Mouse (Mus musculus) CH12.LX (cell line): ENCODE results near the gene Spata48.

Source experiments
- BHLHE40 ChIP-seq: IDR thresholded peaks from 2 replicates; pipeline ENCODE4 v1.6.1; 2011; ENCODE audit warnings: mild to moderate bottlenecking, low read depth, low read length, improper control_type of control experiment
- CTCF ChIP-seq, 2 experiments: IDR thresholded peaks in 1 of 2; conservative IDR thresholded peaks in 1 of 2; 2 replicates each; pipeline ENCODE4 v1.5.1; 2011 to 2012; ENCODE audit warnings: low read depth in 2 of 2, low read length in 2 of 2, improper control_type of control experiment in 1 of 2, inconsistent platforms in 1 of 2, mild to moderate bottlenecking in 1 of 2, moderate library complexity in 1 of 2
- EP300 ChIP-seq: IDR thresholded peaks from 2 replicates; pipeline ENCODE4 v1.6.1; 2011; ENCODE audit warnings: low read length, improper control_type of control experiment
- ETS1 ChIP-seq: conservative IDR thresholded peaks from 2 replicates; pipeline ENCODE4 v1.6.1; 2012; ENCODE audit warnings: low read depth, mild to moderate bottlenecking, inconsistent platforms, low read length, improper control_type of control experiment, moderate library complexity
- IRF4 ChIP-seq: IDR thresholded peaks from 2 replicates; pipeline ENCODE4 v1.6.1; 2014; ENCODE audit warnings: low read depth, mild to moderate bottlenecking, inconsistent platforms, low read length, improper control_type of control experiment
- JUND ChIP-seq: conservative IDR thresholded peaks from 2 replicates; pipeline ENCODE4 v1.6.1; 2011; ENCODE audit warnings: low read depth, low read length, improper control_type of control experiment
- MAX ChIP-seq: IDR thresholded peaks from 2 replicates; pipeline ENCODE4 v1.6.1; 2011; ENCODE audit warnings: low read length, improper control_type of control experiment
- MAZ ChIP-seq: IDR thresholded peaks from 2 replicates; pipeline ENCODE4 v1.6.1; 2012; ENCODE audit warnings: low read depth, mild to moderate bottlenecking, inconsistent platforms, low read length, improper control_type of control experiment, moderate library complexity
- MYC ChIP-seq: IDR thresholded peaks from 2 replicates; pipeline ENCODE4 v1.6.1; 2011; ENCODE audit warnings: low read depth, mild to moderate bottlenecking, improper control_type of control experiment, low read length
- POLR2A ChIP-seq: IDR thresholded peaks from 2 replicates; pipeline ENCODE4 v1.6.1; 2011; ENCODE audit warnings: low read depth, mild to moderate bottlenecking, improper control_type of control experiment, low read length
- POLR2AphosphoS2 ChIP-seq: IDR thresholded peaks from 2 replicates; pipeline ENCODE4 v1.6.1; 2011; ENCODE audit warnings: low read depth, low read length, improper control_type of control experiment
- RAD21 ChIP-seq: IDR thresholded peaks from 2 replicates; pipeline ENCODE4 v1.6.1; 2011; ENCODE audit warnings: low read depth, mild to moderate bottlenecking, low read length, improper control_type of control experiment, moderate library complexity
- UBTF ChIP-seq: IDR thresholded peaks from 2 replicates; pipeline ENCODE4 v1.6.1; 2012; ENCODE audit warnings: low read depth, mild to moderate bottlenecking, inconsistent platforms, low read length, improper control_type of control experiment, moderate library complexity

DNA sequence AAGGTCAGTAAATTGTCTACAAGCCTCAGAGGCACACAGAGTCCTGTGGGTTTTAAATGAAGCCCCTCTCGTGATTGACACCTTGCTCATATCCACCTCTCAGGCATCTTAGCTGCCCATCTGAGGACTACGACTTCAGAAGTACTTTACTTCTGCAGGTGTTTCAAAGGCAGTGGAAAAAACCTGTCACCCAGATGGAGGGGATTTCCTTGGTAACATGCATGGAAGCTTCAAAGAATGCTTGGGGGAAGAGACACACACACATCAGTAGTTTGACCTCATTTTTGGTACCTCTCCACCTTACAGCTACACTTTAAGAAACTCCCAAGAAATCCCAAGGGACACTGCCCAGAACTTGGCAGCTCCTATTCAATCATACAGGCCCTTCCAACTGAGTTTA, 44.3 kb downstream of the Spata48 start:
- TF ChIP-seq POLR2AphosphoS2, result peak; percentile 81; the same call in 1 of the 2 replicates
- TF ChIP-seq RAD21, result peak; percentile 26
- peak; percentile 98 for TF ChIP-seq MYC
- no peak; the same call in 1 of the 2 replicates for TF ChIP-seq POLR2A
- TF ChIP-seq EP300, result peak; percentile 100
- no peak for TF ChIP-seq CTCF (conservative IDR thresholded peaks at IDR 0.05 in 1 of 2, IDR thresholded peaks at IDR 0.05 in 1 of 2; ENCODE audit: low read depth in 2 of 2, low read length in 2 of 2)
- peak; percentile 93 for TF ChIP-seq MAX
- peak; percentile 96 for TF ChIP-seq IRF4
- no peak for TF ChIP-seq UBTF
- peak; percentile 95 for TF ChIP-seq BHLHE40
- TF ChIP-seq MAZ, result peak; percentile 93; the same call in 1 of the 2 replicates
- TF ChIP-seq ETS1, result peak; percentile 99
- peak; percentile 100 for TF ChIP-seq JUND
